Mouse (Mus musculus) stomach, postnatal 0 days (tissue): ENCODE results near the gene Tdpoz5.
"Not testable (repeated sequence)": the region's sequence is repeated elsewhere in the genome, so short reads cannot be mapped to it uniquely, and the experiment has no call there.

Experiments
- CTCF ChIP-seq: IDR thresholded peaks from 2 replicates; pipeline ENCODE4 v1.5.1; 2016; ENCODE audit warnings: antibody characterized with exemption, low read depth, mild to moderate bottlenecking, moderate library complexity
- EP300 ChIP-seq: optimal IDR thresholded peaks from 2 replicates; pipeline ENCODE3; 2016; ENCODE audit warnings: antibody characterized with exemption

GRCm38 (mm10) chr3:93961214-93961613, at the start of gene Tdpoz5:
- TF ChIP-seq CTCF, EP300: not testable (repeated sequence)
